Mouse (Mus musculus) liver, adult 2 months (tissue): ENCODE measurements around the gene F3. TPM values are rescaled to one million over a fixed set of nuclear protein-coding genes. Genes with fewer than 3 reads are reported as not detected.

ENCODE experiments used
- DNase-seq: peaks from one replicate; pipeline ENCODE4 v3.0.0-alpha.2; 2011; ENCODE audit warnings: low read depth, low spot score; ENCODE audit errors: extremely low read depth
- H3K27ac ChIP-seq: fragments of 200-500 bp; replicated peaks from 2 replicates; pipeline ENCODE4 v1.5.1; 2012; ENCODE audit warnings: low read depth, mild to moderate bottlenecking, control low read depth, inconsistent platforms, low read length; ENCODE audit not compliant: insufficient read depth
- H3K27me3 ChIP-seq: fragments of 200-500 bp; 2 replicates; pipeline ENCODE4 v1.6.1; 2012; ENCODE audit warnings: mild to moderate bottlenecking, moderate library complexity, low read length, inconsistent platforms; ENCODE audit not compliant: control insufficient read depth, insufficient read depth
- H3K36me3 ChIP-seq: fragments of 200-500 bp; 2 replicates; pipeline ENCODE4 v1.6.1; 2012; ENCODE audit warnings: low read length, inconsistent platforms; ENCODE audit not compliant: control insufficient read depth, insufficient read depth
- H3K4me1 ChIP-seq: fragments of 200-500 bp; 2 replicates; pipeline ENCODE4 v1.6.1; 2011; ENCODE audit warnings: low read length; ENCODE audit not compliant: control insufficient read depth, insufficient read depth
- H3K4me3 ChIP-seq: fragments of 200-500 bp; 2 replicates; pipeline ENCODE4 v1.5.1; 2011; ENCODE audit warnings: low read depth, mild to moderate bottlenecking, control low read depth, low read length, moderate library complexity; ENCODE audit not compliant: insufficient read depth
- H3K79me2 ChIP-seq: fragments of 200-500 bp; 2 replicates; pipeline ENCODE4 v1.6.1; 2012; ENCODE audit warnings: inconsistent platforms, mild to moderate bottlenecking, low read length, moderate library complexity; ENCODE audit not compliant: control insufficient read depth, insufficient read depth
- H3K9ac ChIP-seq: fragments of 200-500 bp; 2 replicates; pipeline ENCODE4 v1.6.1; 2012; ENCODE audit warnings: low read depth, mild to moderate bottlenecking, control low read depth, inconsistent platforms, low read length
- CTCF ChIP-seq: fragments of 200-500 bp; IDR thresholded peaks from 2 replicates; pipeline ENCODE4 v1.5.1; 2011; ENCODE audit warnings: low read depth, low read length, control low read depth
- POLR2A ChIP-seq: fragments of 200-500 bp; IDR thresholded peaks from 2 replicates; pipeline ENCODE4 v1.6.1; 2011; ENCODE audit warnings: low read length, control low read depth; ENCODE audit not compliant: insufficient read depth; ENCODE audit errors: extremely low read depth
- WGBS: fragments of 180-500 bp; shearing (Covaris S2); methylation state at CpG from one replicate; pipeline ENCODE4 v1.1.7; 2018; 5-methylcytosine and 5-hydroxymethylcytosine counted together
- polyA plus RNA-seq: library from polyadenylated mRNA; depleted of rRNA; stranded (reverse); fragments of >200 nt; gene quantifications from 2 replicates; pipeline ENCODE4 v1.2.3, GENCODE M21; 2012
- total RNA-seq: library from RNA; depleted of rRNA; stranded (reverse); fragments of >200 nt; gene quantifications from 2 replicates; pipeline ENCODE4 v1.2.3, GENCODE M21; 2014

F3 gene
- total and polyA plus RNA-seq, 2 experiments, result 2.3 to 6.4 TPM

DNA sequence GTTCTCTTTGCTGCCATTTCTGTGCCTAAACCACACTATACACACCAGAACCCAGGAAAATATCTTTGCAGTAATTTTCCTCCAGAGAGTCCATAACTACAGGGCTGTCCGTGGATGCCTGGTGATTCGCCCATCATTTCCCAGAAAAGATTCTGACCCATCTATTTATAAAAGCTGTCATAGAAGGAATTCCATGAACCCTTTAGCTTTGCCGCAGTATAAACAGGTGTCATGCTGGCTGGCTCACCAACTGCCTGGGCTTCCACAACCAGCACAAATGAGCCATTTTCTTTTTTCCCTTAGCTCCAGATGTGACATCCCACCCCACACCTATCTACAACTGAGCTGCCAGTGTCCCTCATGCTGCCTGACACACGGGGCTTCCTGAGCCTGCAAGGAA, 38.8 kb upstream of the F3 start:
- H3K79me2 ChIP-seq, result no peaks in the 10 kb centered on the region
- WGBS, result 19% methylated on average over 4 of the region's 4 CpGs
- peaks cover 39% of the 10 kb centered on the region for H3K4me1 ChIP-seq
- TF ChIP-seq POLR2A, result no peak
- TF ChIP-seq CTCF, result no peak
- H3K27ac ChIP-seq, result peak overlapping the region; percentile 99
- H3K36me3 ChIP-seq, result no peaks in the 10 kb centered on the region
- no peak overlapping the region for H3K4me3 ChIP-seq
- no peaks in the 10 kb centered on the region for H3K27me3 ChIP-seq
- no peak for DNase-seq
- H3K9ac ChIP-seq, result peak overlapping the region; percentile 62

- peak; percentile 91 for DNase-seq
- Histone ChIP-seq H3K79me2 (no peaks in the 10 kb centered on the region), H3K36me3 (no peaks in the 10 kb centered on the region), H3K4me3 (no peak overlapping the region), H3K27me3 (no peaks in the 10 kb centered on the region), H3K9ac (peak overlapping the region; percentile 62), H3K27ac (peak overlapping the region; percentile 99), H3K4me1 (peaks cover 36% of the 10 kb centered on the region)
- TF ChIP-seq POLR2A (no peak), CTCF (no peak)
- 34% methylated on average over 4 of the region's 4 CpGs for WGBS
These were observed 38.4 kb upstream of the F3 start for GRCm38 (mm10) chr3:121684963-121685362.

DNA sequence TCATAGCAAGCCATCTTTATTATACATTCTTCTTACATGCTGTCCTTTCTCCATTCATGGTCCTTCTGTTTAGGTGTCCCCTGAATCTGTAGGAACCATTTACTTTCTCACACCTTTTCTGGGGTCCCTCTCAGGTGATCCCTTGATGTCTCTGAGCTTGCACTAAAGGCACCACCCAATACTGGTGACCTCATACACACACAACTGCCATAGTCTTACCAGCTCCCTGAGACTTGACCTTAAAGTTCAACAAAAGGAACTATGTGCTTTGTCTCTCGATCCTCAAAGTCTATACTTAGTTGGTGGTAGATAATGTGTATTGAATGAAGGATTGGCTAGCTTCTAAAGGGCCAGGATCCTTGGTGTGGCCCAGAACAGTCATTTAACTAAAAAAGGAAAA, 37.4 kb upstream of the F3 start:
- no peak overlapping the region; the same call in 1 of the 2 replicates for H3K27ac ChIP-seq
- no peak for DNase-seq
- WGBS, result 86% methylated on average over 1 of the region's 1 CpGs
- no peaks in the 10 kb centered on the region for H3K79me2 ChIP-seq
- TF ChIP-seq POLR2A, result no peak
- no peak for TF ChIP-seq CTCF
- no peak overlapping the region for H3K9ac ChIP-seq
- H3K4me1 ChIP-seq, result peaks cover 28% of the 10 kb centered on the region
- no peaks in the 10 kb centered on the region for H3K36me3 ChIP-seq
- H3K27me3 ChIP-seq, result no peaks in the 10 kb centered on the region
- H3K4me3 ChIP-seq, result no peak overlapping the region

GRCm38 (mm10) chr3:121686408-121686911, 36.9 kb upstream of the F3 start:
- 93% methylated on average over 4 of the region's 4 CpGs for WGBS
- Histone ChIP-seq H3K27me3 (no peaks in the 10 kb centered on the region), H3K79me2 (no peaks in the 10 kb centered on the region), H3K27ac (no peak overlapping the region), H3K9ac (no peak overlapping the region), H3K4me1 (peaks cover 27% of the 10 kb centered on the region), H3K36me3 (no peaks in the 10 kb centered on the region), H3K4me3 (no peak overlapping the region)
- DNase-seq, result no peak
- no peak for TF ChIP-seq CTCF
- no peak for TF ChIP-seq POLR2A

GRCm38 (mm10) chr3:121687741-121688140, 35.6 kb upstream of the F3 start:
- 32% methylated on average over 3 of the region's 3 CpGs for WGBS
- Histone ChIP-seq H3K9ac (no peak overlapping the region), H3K27ac (peak overlapping the region; percentile 67), H3K36me3 (no peaks in the 10 kb centered on the region), H3K79me2 (no peaks in the 10 kb centered on the region), H3K4me3 (no peak overlapping the region), H3K27me3 (no peaks in the 10 kb centered on the region), H3K4me1 (peaks cover 23% of the 10 kb centered on the region)
- DNase-seq, result peak; percentile 90
- TF ChIP-seq POLR2A, result no peak
- TF ChIP-seq CTCF, result no peak

DNA sequence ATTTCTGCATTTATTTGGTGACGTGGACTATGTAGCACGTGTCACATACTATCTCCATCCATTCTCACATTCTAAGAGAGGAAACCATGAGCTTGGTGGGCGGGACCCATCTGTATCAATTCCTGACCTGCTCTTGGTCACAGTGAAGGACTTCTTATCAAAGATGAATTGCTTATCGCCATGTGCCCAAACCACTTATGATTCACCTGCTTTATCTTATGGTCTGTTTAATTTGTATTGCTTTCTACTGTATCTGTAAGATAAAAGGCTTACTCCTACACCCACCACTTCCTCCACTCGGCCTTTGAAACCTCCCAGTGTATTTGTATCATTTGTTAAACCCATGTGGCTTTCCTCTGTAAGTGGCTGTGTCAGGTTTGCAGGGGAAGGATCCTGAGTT, 34.3 kb upstream of the F3 start:
- Histone ChIP-seq H3K79me2 (no peaks in the 10 kb centered on the region), H3K9ac (no peak overlapping the region), H3K27ac (no peak overlapping the region), H3K36me3 (no peaks in the 10 kb centered on the region), H3K27me3 (no peaks in the 10 kb centered on the region), H3K4me1 (peaks cover 19% of the 10 kb centered on the region), H3K4me3 (no peak overlapping the region)
- no peak for DNase-seq
- TF ChIP-seq POLR2A, result no peak
- TF ChIP-seq CTCF, result no peak
- WGBS, result 90% methylated on average over 5 of the region's 5 CpGs
